Mouse (Mus musculus) kidney, adult 2 months (tissue): ENCODE results near the gene Nme3. TPM values are rescaled to one million over a fixed set of nuclear protein-coding genes. Genes with fewer than 3 reads are reported as not detected.

ENCODE experiments used
- DNase-seq: peaks from one replicate; pipeline ENCODE4 v3.0.0; 2021
- H3K27ac ChIP-seq: fragments of 200-500 bp; 2 replicates; pipeline ENCODE4 v1.5.1; 2012; ENCODE audit warnings: low read depth, low read length, control low read depth, inconsistent platforms; ENCODE audit not compliant: insufficient read depth
- H3K27me3 ChIP-seq: fragments of 200-500 bp; replicated peaks from 2 replicates; pipeline ENCODE4 v1.6.1; 2012; ENCODE audit warnings: mild to moderate bottlenecking, moderate library complexity, low read length, inconsistent platforms; ENCODE audit not compliant: control insufficient read depth, insufficient read depth
- H3K36me3 ChIP-seq: fragments of 200-500 bp; 2 replicates; pipeline ENCODE4 v1.6.1; 2012; ENCODE audit warnings: mild to moderate bottlenecking, moderate library complexity, low read length, inconsistent platforms; ENCODE audit not compliant: control insufficient read depth, insufficient read depth
- H3K4me1 ChIP-seq: fragments of 200-500 bp; 2 replicates; pipeline ENCODE4 v1.6.1; 2011; ENCODE audit warnings: low read length; ENCODE audit not compliant: control insufficient read depth, insufficient read depth
- H3K4me3 ChIP-seq: fragments of 200-500 bp; 2 replicates; pipeline ENCODE4 v1.5.1; 2011; ENCODE audit warnings: mild to moderate bottlenecking, low read depth, low read length, control low read depth; ENCODE audit not compliant: insufficient read depth
- CTCF ChIP-seq: fragments of 200-500 bp; conservative IDR thresholded peaks from 2 replicates; pipeline ENCODE4 v1.5.1; 2011; ENCODE audit warnings: low read depth, mild to moderate bottlenecking, control low read depth, low read length, moderate library complexity, mixed read lengths; ENCODE audit not compliant: insufficient read depth, insufficient read length
- POLR2A ChIP-seq: fragments of 200-500 bp; IDR thresholded peaks from one replicate; pipeline ENCODE4 v1.6.1; 2011; ENCODE audit warnings: low read depth, low read length, control low read depth
- WGBS: fragments of 180-500 bp; shearing (Covaris S2); methylation state at CpG from one replicate; pipeline ENCODE4 v1.1.7; 2018; 5-methylcytosine and 5-hydroxymethylcytosine counted together
- polyA plus RNA-seq: library from polyadenylated mRNA; depleted of rRNA; stranded (reverse); fragments of >200 nt; gene quantifications from 2 replicates; pipeline ENCODE4 v1.2.3, GENCODE M21; 2012

The Nme3 gene
- polyA plus RNA-seq, 1 experiment: 115 TPM

GRCm38 (mm10) chr17:24886932-24887271 is 9.4 kb upstream of the Nme3 start:
- DNase-seq: no peak
- H3K4me3 ChIP-seq: peak overlapping the region; percentile 73
- H3K4me1 ChIP-seq: peaks cover 14% of the 10 kb centered on the region; the same call in 1 of the 2 replicates
- under 1% methylated on average over 18 of the region's 18 CpGs for WGBS
- no peaks in the 10 kb centered on the region; the same call in none of the 2 replicates for H3K36me3 ChIP-seq
- H3K27me3 ChIP-seq: no peaks in the 10 kb centered on the region
- peak overlapping the region; percentile 89 for H3K27ac ChIP-seq
- TF ChIP-seq CTCF (no peak), POLR2A (no peak)

- H3K27me3 ChIP-seq: no peaks in the 10 kb centered on the region
- peak overlapping the region; percentile 73 for H3K4me3 ChIP-seq
- TF ChIP-seq CTCF (no peak), POLR2A (no peak)
- no peak for DNase-seq
- H3K27ac ChIP-seq: peak overlapping the region; percentile 89
- WGBS: 47% methylated on average over 18 of the region's 18 CpGs
- peaks cover 11% of the 10 kb centered on the region; the same call in 1 of the 2 replicates for H3K4me1 ChIP-seq
- H3K36me3 ChIP-seq: no peaks in the 10 kb centered on the region; the same call in none of the 2 replicates
Observed at GRCm38 (mm10) chr17:24887291-24888080, 8.8 kb upstream of the Nme3 start.

- Histone ChIP-seq H3K4me3 (no peak overlapping the region), H3K36me3 (no peaks in the 10 kb centered on the region; the same call in none of the 2 replicates), H3K27me3 (no peaks in the 10 kb centered on the region), H3K27ac (no peak overlapping the region), H3K4me1 (peaks cover 11% of the 10 kb centered on the region; the same call in 1 of the 2 replicates)
- TF ChIP-seq CTCF: no peak
- TF ChIP-seq POLR2A: peak; percentile 57
- WGBS: 86% methylated on average over 3 of the region's 3 CpGs
- DNase-seq: no peak
Observed at GRCm38 (mm10) chr17:24888862-24889261, 7.4 kb upstream of the Nme3 start.

- H3K27me3 ChIP-seq: no peaks in the 10 kb centered on the region
- peaks cover 15% of the 10 kb centered on the region; the same call in 1 of the 2 replicates for H3K4me1 ChIP-seq
- no peak overlapping the region for H3K27ac ChIP-seq
- DNase-seq: no peak
- TF ChIP-seq CTCF (no peak), POLR2A (peak; percentile 75)
- H3K36me3 ChIP-seq: no peaks in the 10 kb centered on the region; the same call in none of the 2 replicates
- WGBS: 80% methylated on average over 19 of the region's 19 CpGs
- no peak overlapping the region for H3K4me3 ChIP-seq
Observed at GRCm38 (mm10) chr17:24890151-24891092, 5.9 kb upstream of the Nme3 start.

- Histone ChIP-seq H3K36me3 (no peaks in the 10 kb centered on the region; the same call in none of the 2 replicates), H3K4me1 (peaks cover 15% of the 10 kb centered on the region; the same call in 1 of the 2 replicates), H3K27ac (no peak overlapping the region), H3K4me3 (no peak overlapping the region), H3K27me3 (no peaks in the 10 kb centered on the region)
- no peak for DNase-seq
- WGBS: 74% methylated on average over 13 of the region's 13 CpGs
- peak; percentile 4 for TF ChIP-seq POLR2A
- TF ChIP-seq CTCF: no peak
Observed at GRCm38 (mm10) chr17:24891321-24891720, 5.0 kb upstream of the Nme3 start.

GRCm38 (mm10) chr17:24892785-24893184 is 3.5 kb upstream of the Nme3 start:
- DNase-seq: no peak
- no peaks in the 10 kb centered on the region for H3K27me3 ChIP-seq
- H3K4me1 ChIP-seq: peaks cover 14% of the 10 kb centered on the region; the same call in 1 of the 2 replicates
- 85% methylated on average over 12 of the region's 12 CpGs for WGBS
- H3K4me3 ChIP-seq: no peak overlapping the region
- H3K27ac ChIP-seq: no peak overlapping the region
- TF ChIP-seq CTCF (no peak), POLR2A (no peak)
- no peaks in the 10 kb centered on the region; the same call in none of the 2 replicates for H3K36me3 ChIP-seq
